Mouse (Mus musculus): ENCODE measurements around the gene Gm10778. TPM values are rescaled to one million over a fixed set of nuclear protein-coding genes. Genes with fewer than 3 reads are reported as not detected.
A peak's percentile ranks its signal among the peaks of the same experiment; 100 is the strongest.
"Not testable (repeated sequence)": the region's sequence is repeated elsewhere in the genome, so short reads cannot be mapped to it uniquely, and the experiment has no call there.

Gene Gm10778
- polyA plus RNA-seq (2012; rRNA removed): 2.1 and 2.8 TPM in 2 replicates
- 3.8 TPM in 2 replicates for polyA plus RNA-seq (2014; fragmentation: Nextera tagmentation; extraction: Ambion mirVana)

GRCm38 (mm10) chr10:81648803-81649775 lies at the start of gene Gm10778:
Gene Gm10778, plus strand, starts transcription at chr10:81649059.
- H3K27ac ChIP-seq (replicated peaks; ENCODE audit: low read depth, low read length): peak within 1 kb of the TSS; percentile 71
- ATAC-seq (ENCODE audit: low FRiP score, low read depth) (peak; percentile 94), DNase-seq (ENCODE audit: low spot score) (peak; percentile 92)
- peak within 1 kb of the TSS; percentile 56 for H3K9ac ChIP-seq (ENCODE audit: low read depth, low read length, severe bottlenecking)
- H3K4me3 ChIP-seq (replicated peaks; ENCODE audit: low read length): peak within 1 kb of the TSS; percentile 47
- not testable (repeated sequence) for H3K9me3 ChIP-seq (ENCODE audit: control insufficient read depth, low read length); H3K36me3 ChIP-seq (ENCODE audit: control insufficient read depth, insufficient read depth, low read length); H3K27me3 ChIP-seq (ENCODE audit: control insufficient read depth, insufficient read depth, low read length); H3K4me1 ChIP-seq (ENCODE audit: control insufficient read depth, insufficient read depth, low read length)
- 3% methylated on average over 28 of the region's 52 CpGs for WGBS
- peak within 1 kb of the TSS; percentile 60 for H3K4me2 ChIP-seq (replicated peaks; ENCODE audit: low read depth, low read length, severe bottlenecking)

DNA sequence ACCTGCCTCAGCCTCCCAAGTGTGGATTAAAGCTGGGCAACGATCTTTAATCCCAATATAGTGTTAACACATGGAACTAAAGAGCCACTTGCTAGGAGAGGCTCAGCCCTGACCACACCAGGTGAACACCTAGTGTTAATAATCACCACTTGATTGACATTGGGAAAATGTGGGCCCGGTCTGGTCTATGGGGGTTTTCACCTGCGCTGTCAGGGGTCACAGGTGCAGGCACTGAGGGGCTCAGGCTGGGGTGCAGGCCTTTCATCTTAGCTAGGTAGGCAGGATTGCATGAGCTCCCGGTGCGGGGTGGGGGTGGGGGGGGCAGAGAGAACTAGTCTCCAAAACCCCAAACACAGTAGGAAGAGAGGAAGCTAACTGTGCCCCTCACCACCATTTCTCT lies 49.2 kb upstream of the Gm10778 start:
- no peak overlapping the region for H3K4me2 ChIP-seq (replicated peaks; ENCODE audit: low read depth, low read length, severe bottlenecking)
- ATAC-seq (ENCODE audit: low FRiP score, low read depth): no peak
- no peak for DNase-seq (ENCODE audit: low spot score)
- peaks cover 58% of the 10 kb centered on the region for H3K4me1 ChIP-seq (ENCODE audit: control insufficient read depth, insufficient read depth, low read length)
- no peaks in the 10 kb centered on the region for H3K9me3 ChIP-seq (ENCODE audit: control insufficient read depth, low read length)
- no peak overlapping the region for H3K27ac ChIP-seq (replicated peaks; ENCODE audit: low read depth, low read length)
- TF ChIP-seq POLR2A (IDR thresholded peaks at IDR 0.05; ENCODE audit: borderline replicate concordance, extremely low read depth, insufficient read depth, insufficient read length): no peak
- no peak overlapping the region for H3K9ac ChIP-seq (ENCODE audit: low read depth, low read length, severe bottlenecking)
- H3K36me3 ChIP-seq (ENCODE audit: control insufficient read depth, insufficient read depth, low read length): no peaks in the 10 kb centered on the region
- no peak overlapping the region for H3K4me3 ChIP-seq (replicated peaks; ENCODE audit: low read length)
- H3K27me3 ChIP-seq (ENCODE audit: control insufficient read depth, insufficient read depth, low read length): no peaks in the 10 kb centered on the region
- 57% methylated on average over 5 of the region's 5 CpGs for WGBS

GRCm38 (mm10) chr10:81600096-81600495 lies 48.8 kb upstream of the Gm10778 start:
- Histone ChIP-seq H3K36me3 (ENCODE audit: control insufficient read depth, insufficient read depth, low read length) (no peaks in the 10 kb centered on the region), H3K9me3 (ENCODE audit: control insufficient read depth, low read length) (no peaks in the 10 kb centered on the region), H3K4me1 (ENCODE audit: control insufficient read depth, insufficient read depth, low read length) (peaks cover 60% of the 10 kb centered on the region), H3K27ac (replicated peaks; ENCODE audit: low read depth, low read length) (no peak overlapping the region; the same call in 1 of the 2 replicates), H3K4me3 (replicated peaks; ENCODE audit: low read length) (no peak overlapping the region; the same call in 1 of the 2 replicates), H3K27me3 (ENCODE audit: control insufficient read depth, insufficient read depth, low read length) (no peaks in the 10 kb centered on the region), H3K9ac (ENCODE audit: low read depth, low read length, severe bottlenecking) (no peak overlapping the region), H3K4me2 (replicated peaks; ENCODE audit: low read depth, low read length, severe bottlenecking) (no peak overlapping the region)
- no peak for ATAC-seq (ENCODE audit: low FRiP score, low read depth)
- WGBS: 42% methylated on average over 10 of the region's 10 CpGs
- DNase-seq (ENCODE audit: low spot score): no peak
- TF ChIP-seq POLR2A (IDR thresholded peaks at IDR 0.05; ENCODE audit: borderline replicate concordance, extremely low read depth, insufficient read depth, insufficient read length): no peak

DNA sequence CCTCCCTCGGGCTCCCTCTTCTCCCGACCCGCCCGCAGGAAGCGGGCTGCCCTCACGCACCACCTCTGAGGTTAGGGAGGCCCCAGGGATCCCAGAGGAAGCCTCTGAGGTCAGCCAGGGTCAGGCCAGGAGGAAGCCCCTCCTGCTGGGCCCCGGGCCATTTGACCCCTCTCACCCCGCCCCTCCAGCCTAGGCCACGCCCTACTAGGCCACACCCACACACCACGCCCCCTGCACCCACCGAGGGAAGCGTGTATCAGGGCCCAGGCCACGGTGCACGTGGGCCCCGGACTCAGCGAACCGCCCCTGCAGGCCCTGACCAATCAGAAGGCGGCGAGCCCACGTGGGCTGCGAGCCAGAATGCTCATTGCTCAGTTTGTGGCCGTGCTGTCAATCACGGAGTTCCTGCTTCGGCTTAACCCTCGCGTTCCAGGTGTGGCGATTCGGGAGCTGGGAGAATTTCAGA lies 48.1 kb upstream of the Gm10778 start, which contains the start of gene Tle6:
Tle6 (minus strand) TSS at position 336 of the 466 bp plus-strand sequence.
- TF ChIP-seq POLR2A (IDR thresholded peaks at IDR 0.05; ENCODE audit: borderline replicate concordance, extremely low read depth, insufficient read depth, insufficient read length): no peak
- Histone ChIP-seq H3K4me2 (replicated peaks; ENCODE audit: low read depth, low read length, severe bottlenecking) (peak within 1 kb of the TSS; percentile 54), H3K9me3 (ENCODE audit: control insufficient read depth, low read length) (no peaks in the 10 kb centered on the region), H3K9ac (ENCODE audit: low read depth, low read length, severe bottlenecking) (peak within 1 kb of the TSS; percentile 25; the same call in 1 of the 2 replicates), H3K27ac (replicated peaks; ENCODE audit: low read depth, low read length) (peak within 1 kb of the TSS; percentile 63; the same call in 1 of the 2 replicates), H3K4me1 (ENCODE audit: control insufficient read depth, insufficient read depth, low read length) (peaks cover 53% of the 10 kb centered on the region), H3K4me3 (replicated peaks; ENCODE audit: low read length) (peak within 1 kb of the TSS; percentile 29), H3K36me3 (ENCODE audit: control insufficient read depth, insufficient read depth, low read length) (no peaks in the 10 kb centered on the region), H3K27me3 (ENCODE audit: control insufficient read depth, insufficient read depth, low read length) (no peaks in the 10 kb centered on the region)
- DNase-seq (ENCODE audit: low spot score): peak; percentile 99
- peak; percentile 86 for ATAC-seq (ENCODE audit: low FRiP score, low read depth)
- under 1% methylated on average over 24 of the region's 28 CpGs for whole genome bisulfite sequencing

DNA sequence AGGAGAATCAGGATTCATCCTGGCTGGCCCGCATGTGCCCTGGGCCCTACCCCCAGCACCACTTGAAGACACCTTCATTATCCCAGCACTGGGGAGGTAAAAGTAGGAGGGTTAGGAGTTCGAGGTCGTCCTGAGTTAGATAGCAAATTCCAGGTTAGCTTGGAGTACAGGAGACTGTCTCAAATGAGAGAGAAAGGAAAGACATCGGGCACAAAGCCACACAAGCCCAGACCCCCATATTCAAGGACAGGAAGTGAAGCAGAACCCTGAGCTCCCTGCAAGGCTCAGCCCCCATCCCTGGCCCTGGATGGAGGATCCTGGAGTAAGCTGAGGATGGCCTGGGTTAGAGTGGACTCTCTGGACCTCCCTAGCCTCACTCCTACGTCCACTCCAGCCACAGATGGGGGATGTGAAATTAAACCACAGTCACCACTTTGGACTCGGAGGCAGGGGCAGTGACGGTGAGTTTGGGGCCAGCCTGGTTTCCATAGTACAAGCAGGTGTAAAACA lies 47.4 kb upstream of the Gm10778 start:
- H3K4me2 ChIP-seq (replicated peaks; ENCODE audit: low read depth, low read length, severe bottlenecking): peak overlapping the region; percentile 54
- no peak for TF ChIP-seq POLR2A (IDR thresholded peaks at IDR 0.05; ENCODE audit: borderline replicate concordance, extremely low read depth, insufficient read depth, insufficient read length)
- no peaks in the 10 kb centered on the region for H3K9me3 ChIP-seq (ENCODE audit: control insufficient read depth, low read length)
- H3K4me3 ChIP-seq (replicated peaks; ENCODE audit: low read length): peak overlapping the region; percentile 29
- no peak overlapping the region for H3K9ac ChIP-seq (ENCODE audit: low read depth, low read length, severe bottlenecking)
- DNase-seq (ENCODE audit: low spot score) (no peak), ATAC-seq (ENCODE audit: low FRiP score, low read depth) (no peak)
- H3K36me3 ChIP-seq (ENCODE audit: control insufficient read depth, insufficient read depth, low read length): no peaks in the 10 kb centered on the region
- H3K27ac ChIP-seq (replicated peaks; ENCODE audit: low read depth, low read length): no peak overlapping the region
- H3K4me1 ChIP-seq (ENCODE audit: control insufficient read depth, insufficient read depth, low read length): peaks cover 46% of the 10 kb centered on the region
- no peaks in the 10 kb centered on the region for H3K27me3 ChIP-seq (ENCODE audit: control insufficient read depth, insufficient read depth, low read length)
- WGBS: 18% methylated on average over 7 of the region's 7 CpGs

Measured in limb, embryonic 14.5 days (tissue).